Mouse (Mus musculus): ENCODE data around the gene Ap2a1.

Gene Ap2a1

DNA sequence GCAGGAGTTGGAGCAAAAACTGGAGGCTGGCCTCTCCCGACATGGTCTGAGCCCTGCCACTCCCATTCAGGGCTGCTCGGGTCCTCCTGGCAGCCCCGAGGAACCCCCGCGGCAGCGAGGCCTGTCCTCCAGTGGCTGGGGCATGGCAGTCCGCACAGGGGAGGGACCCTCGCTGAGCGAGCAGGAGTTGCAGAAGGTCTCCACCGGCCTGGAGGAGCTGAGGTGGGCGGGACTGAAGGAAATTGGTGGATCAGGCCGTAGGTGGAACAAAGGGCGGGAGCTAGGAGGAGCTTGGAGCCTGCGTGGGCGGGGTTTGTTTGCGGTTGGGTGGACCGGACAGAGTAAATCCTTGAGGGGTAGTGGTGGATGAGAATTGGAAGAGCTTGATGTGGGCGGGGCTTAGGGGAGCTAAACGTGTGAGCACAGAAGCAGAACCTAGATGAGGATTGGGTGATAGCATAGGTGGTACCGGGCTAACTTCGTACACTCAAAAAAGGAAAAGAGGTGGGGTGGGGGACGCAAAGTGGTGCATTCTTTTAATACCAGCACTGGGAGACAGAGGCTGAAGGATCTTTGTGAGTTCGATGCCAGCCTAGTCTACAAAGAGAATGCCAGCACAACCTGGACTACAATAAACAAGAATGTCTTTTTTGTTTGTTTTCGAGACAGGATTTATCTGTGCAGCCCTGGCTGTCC, 23.5 kb upstream of the Ap2a1 start:
- peak; percentile 87 for DNase-seq (ENCODE audit: low spot score)

DNA sequence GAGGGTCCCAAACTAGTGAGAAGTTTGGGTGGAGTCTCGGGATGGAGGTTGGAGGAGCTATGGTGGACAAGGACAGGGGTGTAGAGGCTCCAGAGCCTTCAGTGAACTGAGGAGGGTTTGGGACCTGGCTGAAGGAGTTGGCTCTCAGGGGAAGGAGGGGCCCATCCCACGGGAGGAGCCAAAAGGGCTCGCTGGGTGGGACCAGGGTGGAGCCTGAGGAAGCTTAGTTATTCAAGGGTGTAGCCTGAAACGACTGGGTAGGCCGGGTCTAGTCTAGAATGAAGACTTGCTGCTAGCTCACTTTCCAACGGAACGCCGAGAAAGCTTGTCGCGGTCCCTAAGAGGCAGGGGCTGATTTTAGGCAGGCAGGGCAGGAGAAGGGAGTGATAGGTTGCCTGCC, 22.7 kb upstream of the Ap2a1 start:
- no peak for DNase-seq (ENCODE audit: low spot score)

DNA sequence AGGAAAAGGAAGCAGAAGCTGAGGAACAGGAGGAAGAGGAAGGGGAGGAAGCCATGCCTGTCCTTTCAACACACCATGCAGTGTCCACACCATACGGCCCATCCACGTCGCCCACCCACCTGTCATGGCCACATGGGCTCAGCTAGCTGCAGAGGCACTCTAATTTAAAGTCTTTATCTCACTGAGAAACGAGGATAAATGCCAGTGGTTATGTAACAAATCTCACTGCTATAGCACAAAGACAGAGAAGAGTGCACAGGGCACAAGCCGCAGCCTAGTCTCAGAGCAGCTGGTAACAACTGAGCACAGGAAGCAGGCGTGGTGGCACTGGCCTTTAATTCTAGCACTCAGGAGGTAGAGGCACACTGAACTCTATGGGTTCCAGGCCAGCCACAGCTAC, 20.6 kb upstream of the Ap2a1 start:
- DNase-seq (ENCODE audit: low spot score) = no peak

DNA sequence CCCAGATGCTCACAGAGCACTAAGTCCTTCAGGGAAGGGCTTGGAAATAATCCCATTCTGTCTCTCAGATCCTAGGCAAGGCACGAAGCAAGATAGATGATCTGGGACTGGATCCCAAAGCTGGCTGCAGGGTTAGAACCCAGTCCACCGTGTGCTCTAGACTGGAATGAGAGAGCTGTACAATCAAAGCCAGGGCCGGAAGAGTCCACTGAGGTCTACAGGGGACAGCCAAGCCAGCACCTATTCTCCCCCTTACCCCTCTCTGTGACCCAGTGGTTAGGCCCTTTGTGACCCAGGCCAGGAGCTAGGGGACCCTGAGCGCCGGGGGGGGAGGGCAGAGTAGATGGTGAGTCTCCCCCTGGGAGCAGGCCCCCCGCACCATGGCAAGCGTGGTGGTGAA, 13.6 kb upstream of the Ap2a1 start, which contains the start of gene Tsks:
TSS of gene Tsks (plus strand) at position 301 of the 400 bp plus-strand sequence.
- DNase-seq (ENCODE audit: low spot score) = no peak

DNA sequence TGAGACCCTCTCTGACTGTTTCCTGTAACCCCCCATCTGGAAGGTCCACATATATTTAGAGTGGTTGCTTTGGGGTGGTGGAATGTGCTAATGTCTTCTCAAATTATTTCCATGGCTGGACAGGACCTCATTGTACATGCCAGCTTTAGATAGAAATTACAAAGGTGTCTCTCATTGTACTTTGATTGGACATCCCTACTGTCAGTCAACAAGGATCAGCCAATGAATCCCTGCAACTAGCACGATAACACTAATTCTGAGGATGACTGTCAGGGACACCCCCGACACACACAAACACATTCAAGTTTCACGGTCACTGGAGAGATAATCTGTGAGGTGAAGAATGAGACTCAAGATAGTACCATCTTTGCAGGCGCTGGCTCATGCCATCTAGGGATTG, 9.4 kb upstream of the Ap2a1 start:
- no peak for DNase-seq (ENCODE audit: low spot score)

DNA sequence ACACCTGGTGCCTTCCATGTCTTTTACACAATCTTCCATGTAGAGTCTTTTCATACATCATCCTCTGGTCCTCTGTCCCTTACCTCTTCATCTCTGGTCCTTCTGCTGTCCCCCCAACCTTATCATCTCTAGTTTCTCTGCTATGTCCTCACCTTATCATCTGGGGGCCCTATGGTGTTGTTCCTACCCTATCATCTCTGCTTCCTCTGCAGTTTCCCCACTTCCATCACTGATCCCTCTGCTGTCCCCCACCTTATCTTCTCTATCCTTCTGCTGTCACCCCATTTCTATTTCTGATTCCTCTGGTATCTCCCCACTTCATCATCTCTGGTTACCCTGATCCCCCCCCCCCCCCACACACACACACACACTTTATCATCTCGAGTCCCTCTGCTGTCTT, 726 bp downstream of the Ap2a1 start:
- no peak for DNase-seq (ENCODE audit: low spot score)

DNA sequence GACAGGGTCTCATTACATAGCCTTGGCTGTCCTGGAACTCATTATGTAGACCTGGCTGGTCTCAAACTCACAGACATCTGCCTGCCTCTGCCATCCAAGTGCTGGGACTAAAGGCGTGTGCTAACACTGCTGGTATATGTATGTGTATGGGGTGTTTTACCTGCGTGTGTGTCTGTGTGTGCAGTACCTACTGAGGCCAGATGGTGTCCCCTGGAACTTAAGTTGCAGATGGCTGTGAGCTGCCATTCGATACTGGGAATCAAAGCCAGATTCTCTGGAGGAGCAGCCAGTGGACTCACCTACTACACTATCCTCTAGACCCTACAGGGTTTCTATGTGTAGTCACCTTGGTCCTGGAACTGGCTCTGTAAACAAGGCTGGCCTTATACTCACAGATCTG, 3.8 kb downstream of the Ap2a1 start:
- DNase-seq (ENCODE audit: low spot score) = no peak

DNA sequence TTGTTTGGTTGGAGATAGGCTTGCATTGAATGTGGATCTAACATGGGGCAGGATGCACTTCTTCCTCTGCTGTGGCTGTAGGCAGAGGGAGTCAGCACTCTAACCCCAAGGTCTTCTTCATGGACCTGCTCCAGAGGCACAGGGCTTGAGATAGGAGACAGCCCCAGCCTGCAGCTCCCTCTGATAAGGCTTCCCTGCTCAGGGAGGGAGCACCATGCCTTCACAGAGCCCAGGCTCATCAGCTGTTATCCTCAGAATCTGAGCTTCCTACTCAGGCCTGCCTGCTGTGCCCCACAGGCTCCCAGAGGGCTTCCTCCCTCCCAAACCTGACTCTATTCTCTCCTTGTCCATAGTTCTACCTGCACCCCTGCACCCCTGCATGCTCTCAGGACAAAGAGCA, 6.8 kb downstream of the Ap2a1 start:
- DNase-seq (ENCODE audit: low spot score) = no peak

DNA sequence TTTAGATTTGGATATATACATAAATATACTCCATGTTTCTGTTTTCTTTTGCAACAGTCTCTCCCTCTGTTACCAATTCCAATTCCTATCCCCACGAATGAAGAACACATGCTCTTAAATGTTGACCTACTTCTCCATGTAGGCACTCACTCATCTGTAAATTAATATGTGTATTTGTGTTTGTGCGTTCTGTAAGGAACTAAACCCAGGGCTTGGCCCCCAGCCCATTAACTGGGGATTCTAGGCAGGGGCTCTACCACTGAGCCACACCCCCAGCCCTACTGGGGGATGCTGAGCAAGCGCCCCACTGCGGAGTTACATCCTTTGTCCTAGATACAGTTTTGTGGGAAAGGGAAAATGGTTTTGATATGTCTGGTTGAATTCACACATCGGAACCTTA, 10.2 kb downstream of the Ap2a1 start:
- DNase-seq (ENCODE audit: low spot score) = no peak

DNA sequence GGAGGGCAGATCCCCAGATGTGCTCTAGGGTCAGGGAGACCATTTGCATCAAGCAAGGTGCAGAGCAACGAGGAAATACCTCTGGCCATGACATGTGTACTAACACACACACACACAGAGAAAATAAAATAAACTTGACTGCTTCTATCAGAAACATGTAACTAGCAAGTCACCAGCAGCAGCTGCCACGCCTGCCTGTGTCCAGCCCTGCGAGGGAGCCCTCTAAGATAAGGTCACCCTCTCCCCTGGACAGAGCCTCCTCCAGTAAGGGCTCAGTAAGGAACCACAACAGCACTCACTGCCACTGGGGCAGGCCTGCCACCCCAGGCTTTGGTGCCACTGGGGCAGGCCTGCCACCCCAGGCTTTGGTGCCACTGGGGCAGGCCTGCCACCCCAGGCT, 11.1 kb downstream of the Ap2a1 start:
- DNase-seq (ENCODE audit: low spot score) = no peak

DNA sequence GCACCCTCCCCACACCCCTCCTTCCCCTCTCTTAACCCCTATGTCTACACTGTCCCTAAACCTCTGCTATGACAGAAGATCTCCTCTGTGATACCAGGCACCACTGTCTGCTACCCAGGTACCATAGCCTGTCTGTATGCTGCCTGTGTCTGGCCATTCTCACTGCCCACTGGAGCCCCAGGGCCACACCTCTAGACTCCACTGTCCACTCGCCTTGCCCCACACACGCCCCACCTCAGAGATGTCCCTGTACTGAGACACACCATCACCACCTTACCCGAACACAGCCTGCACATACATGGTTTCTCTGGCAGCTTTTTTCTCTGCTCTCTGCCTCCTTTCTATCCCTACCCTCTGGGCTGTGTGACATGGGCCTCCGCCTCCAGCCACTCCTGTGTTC, 12.4 kb downstream of the Ap2a1 start:
- DNase-seq (ENCODE audit: low spot score) = no peak

DNA sequence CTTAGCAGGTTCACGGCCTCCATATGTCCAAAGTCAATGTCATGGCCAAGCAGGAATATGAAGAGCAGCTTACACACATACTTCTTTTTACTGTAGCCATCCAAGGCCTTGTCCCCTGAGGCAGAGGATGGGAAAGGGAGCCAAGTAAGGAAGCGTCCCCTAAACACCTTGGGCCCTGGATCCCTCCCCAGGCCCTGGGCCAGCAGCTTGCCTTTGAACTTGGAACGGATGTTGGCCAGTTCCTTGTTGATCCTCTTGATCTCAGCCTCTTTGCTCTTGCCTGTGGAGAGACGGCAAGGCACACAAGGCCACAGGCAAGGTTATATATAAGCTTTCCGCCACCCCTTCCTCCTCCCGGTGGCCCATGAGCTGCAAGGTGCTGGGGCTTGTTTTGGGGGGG, 13.1 kb downstream of the Ap2a1 start:
- no peak for DNase-seq (ENCODE audit: low spot score)

DNA sequence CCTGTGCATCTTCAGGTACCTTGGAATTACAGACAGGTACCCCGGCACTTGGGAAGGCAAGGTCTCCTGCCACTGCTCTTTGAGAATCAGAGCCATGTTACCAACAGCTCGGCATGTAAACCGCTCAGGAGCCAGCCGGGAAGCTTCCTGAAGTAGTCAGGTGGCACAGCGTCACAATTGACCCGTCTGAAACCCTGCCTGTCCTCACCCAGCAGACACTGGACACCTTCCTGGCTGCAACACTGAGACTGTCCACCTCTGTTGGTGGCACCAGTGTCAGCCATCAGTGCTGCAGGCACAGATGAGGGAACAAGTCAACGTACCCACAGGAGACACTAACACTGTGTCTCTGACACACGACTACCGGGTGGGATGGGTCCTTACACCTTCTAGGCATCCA, 14.0 kb downstream of the Ap2a1 start:
- no peak for DNase-seq (ENCODE audit: low spot score)

DNA sequence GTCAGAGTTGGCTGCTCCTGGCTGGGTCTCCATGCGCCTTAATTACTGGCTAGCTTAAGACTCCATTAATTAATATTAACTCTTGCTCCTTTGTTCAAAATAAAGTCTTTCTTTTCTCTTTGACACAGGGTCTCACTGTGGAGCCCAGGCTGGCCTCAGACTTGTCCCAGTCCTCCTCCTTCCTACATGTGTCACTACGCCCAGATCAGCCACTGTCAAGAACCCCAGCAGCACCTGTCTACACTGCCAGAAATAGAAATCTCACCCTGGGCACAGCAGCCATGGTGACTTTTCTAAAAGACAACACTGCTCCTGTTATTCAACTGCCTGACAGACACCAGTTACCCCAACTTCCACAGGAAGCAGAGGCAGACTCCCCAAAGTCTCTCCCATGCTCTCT, 14.9 kb downstream of the Ap2a1 start:
- DNase-seq (ENCODE audit: low spot score) = no peak

DNA sequence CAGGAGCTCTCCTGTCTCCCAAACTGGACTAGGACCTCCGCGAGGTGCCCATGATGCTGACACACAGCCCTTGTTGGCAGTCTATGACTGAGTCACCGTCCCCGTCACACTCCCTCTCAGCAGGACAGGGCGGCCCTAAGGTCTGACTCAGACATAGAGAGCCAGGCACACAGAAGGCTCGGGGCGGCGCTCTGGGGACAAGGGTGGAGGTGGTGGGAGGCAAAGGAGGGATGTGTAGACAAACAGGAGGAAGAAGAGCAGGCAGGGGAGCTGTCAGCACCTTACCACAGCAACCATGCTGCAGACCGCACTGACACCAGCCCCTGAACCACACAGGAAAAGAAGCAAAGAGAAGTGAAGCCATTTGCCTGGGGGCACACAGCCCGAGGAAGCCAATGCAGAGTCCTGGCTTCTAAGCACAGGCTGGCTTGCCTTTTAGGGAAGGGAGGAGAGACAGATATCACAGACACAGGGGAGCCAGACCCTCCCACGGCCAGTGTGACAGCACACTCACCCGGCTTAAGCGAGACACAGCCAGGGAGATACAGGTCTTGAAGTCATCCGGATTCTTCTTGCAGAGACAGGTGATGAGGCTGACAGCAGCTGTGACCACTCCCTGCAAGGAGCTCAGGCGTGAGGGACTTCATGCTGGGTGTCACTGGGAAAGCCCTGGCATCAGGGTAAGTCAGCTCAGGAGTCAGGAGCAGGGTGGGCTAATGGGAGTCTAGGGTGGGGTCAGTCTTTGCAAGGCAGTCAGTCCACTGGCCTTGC, 20.4 kb downstream of the Ap2a1 start:
- no peak for DNase-seq (ENCODE audit: low spot score)

DNA sequence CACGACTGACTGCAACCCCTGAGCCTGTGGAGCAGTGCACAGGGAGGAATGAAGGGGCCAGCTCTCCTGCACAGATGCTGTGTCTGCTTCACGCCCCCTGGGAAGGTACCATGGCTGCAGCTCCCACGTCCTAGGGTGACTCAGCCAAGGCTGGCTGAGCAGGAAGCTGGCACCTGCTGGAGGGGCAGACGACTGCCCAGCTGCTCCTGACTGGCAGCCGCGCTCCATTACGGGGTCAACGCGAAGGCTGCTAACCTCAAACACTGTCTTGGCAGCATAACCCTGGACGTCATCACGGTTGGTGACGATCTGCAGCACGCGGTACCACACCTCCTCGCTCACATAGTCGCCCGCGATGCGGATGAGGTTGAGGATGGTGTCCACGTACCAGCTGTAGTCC, 23.9 kb downstream of the Ap2a1 start:
- DNase-seq (ENCODE audit: low spot score) = no peak

DNA sequence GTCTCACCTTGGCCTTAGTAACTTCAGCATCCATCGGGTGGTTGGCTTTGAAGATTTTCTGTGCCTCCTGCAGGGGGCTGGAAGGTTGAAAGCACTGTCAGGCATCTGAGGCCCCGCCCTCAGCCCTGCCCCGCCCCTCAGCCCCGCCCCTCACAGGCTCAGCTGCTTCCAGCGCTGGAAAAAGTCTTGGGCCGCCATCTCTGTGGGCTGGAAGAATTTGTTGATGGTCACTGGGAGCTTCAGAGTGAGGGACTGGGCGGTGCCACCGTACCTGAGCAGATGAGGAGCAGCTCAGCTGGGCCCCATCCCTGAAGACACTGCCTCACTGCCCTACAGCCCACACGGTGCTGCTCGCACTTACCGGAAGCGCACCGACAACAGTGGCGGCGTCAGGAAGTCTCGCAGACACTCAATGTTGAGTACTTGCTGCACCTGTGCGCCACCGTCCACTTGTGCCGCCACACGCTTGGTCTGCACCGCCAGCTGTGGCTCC, 28.0 kb downstream of the Ap2a1 start:
- DNase-seq (ENCODE audit: low spot score) = no peak

DNA sequence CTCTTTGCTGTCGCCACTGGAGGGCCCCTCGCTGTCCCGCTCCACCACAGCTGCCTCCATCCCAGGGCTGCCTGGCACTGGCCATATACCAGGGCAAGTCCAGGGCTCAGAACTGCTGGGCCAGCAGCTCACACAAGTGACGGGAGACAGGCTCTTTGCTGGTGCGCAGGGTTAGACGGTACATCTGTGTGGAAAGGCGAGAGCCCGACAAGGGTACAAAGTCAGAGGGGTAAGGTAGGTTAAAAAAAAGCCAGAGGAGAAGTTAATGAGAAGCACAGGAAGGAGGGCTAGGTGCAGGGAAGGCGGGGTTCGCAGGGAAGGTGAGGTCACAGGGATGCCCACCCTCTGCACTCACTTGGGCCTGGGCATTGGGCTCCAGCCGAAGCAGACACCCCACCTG, 28.7 kb downstream of the Ap2a1 start:
- DNase-seq (ENCODE audit: low spot score) = no peak

DNA sequence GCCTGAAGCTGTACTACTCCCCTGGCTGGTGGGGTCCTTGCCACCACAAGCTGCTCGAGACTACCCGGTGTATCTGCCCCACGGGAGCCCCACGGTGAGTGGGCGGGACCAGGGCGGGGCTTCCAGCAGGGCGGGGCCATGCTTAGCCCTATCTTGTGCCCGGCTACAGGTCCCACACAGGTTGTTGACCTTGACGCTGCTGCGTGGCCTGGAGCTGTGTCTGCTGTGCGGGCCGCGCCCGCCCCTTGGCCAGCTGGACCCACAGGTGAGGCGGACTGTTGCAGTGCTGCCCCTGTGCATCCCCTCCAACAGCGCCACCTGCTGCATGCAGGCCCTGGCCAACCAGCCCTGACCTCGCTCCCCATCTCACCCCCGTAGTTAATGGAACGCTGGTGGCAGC, 30.7 kb downstream of the Ap2a1 start:
- no peak for DNase-seq (ENCODE audit: low spot score)

DNA sequence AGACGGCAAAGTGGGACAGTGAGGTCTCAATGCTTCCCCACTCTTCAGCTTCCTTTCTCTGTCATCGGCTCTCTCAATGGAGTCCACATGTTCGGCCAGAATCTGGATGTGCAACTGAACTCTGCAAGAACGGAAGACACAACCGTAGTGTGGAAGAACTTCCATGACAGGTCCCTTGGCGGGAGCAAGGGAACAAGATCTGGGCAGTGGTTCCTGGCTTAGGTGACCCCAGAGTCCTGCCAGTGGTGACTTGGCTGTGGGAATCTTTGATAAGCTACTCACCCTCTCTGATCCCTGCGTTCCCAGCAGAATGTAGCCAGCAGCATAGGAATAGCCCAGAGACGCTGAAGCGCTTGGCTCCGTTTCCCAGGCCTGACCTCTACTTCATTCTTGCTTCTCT, 32.8 kb downstream of the Ap2a1 start:
- no peak for DNase-seq (ENCODE audit: low spot score)

DNA sequence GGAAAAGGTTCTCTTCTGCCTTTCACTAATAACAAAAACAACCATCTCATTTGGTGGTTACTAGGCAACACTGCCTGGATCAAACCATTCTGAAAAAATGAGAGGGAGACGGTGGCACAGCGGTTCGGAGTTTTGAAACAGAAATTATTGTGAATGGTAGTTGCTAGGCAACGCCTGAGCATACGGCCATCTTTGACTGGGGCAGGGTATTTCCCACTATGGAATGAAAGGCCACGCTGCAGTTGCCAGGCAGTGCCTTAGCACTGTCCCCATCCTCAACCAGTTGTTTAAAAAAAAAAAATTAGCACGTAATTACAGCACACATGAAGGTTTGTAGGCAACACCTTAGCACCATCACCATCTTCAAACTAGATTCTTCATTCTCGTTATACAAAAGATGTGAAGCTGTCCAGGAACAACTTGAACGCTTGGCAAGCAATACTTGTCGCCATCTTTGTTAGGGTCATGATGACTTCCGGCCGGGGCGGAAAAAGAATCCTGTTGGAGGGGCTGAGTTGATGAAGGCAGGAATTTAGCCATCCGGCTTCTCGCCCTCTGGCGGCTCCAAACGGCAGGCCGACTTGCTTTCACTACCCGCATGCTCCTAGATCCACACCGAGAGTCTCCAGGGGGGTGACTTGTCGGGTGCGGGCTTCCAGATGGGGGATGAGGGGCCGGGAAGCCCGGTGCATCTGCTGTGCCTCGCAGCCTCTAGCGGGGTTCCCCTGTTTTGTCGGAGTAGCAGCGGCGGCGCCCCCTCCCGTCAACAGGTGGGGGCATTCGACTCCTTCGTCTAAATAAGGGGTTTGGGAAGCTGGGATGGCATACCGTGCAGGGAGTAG, 33.5 kb downstream of the Ap2a1 start, which contains the start of gene Fuz:
TSS of gene Fuz (plus strand) at position 487 of the 842 bp plus-strand sequence.
- peak; percentile 76 for DNase-seq (ENCODE audit: low spot score)

DNA sequence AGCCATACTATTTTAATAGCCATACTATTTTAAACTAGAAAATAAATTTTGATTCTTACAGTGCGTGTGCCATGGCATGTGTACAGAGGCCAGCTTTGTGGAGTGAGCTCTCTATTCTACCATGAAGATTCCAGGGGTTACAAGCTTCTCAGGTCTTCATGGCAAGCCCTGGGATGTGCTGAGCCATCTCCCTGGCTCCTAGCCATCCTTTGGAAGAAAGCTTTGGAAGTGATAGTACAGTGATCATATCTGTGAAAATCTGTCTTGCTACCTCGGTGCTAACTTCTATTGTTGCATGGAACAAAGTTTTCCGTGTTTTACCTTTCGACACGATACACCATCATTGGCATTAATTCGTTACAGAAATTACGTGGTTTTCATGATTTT, 34.1 kb downstream of the Ap2a1 start:
- no peak for DNase-seq (ENCODE audit: low spot score)

DNA sequence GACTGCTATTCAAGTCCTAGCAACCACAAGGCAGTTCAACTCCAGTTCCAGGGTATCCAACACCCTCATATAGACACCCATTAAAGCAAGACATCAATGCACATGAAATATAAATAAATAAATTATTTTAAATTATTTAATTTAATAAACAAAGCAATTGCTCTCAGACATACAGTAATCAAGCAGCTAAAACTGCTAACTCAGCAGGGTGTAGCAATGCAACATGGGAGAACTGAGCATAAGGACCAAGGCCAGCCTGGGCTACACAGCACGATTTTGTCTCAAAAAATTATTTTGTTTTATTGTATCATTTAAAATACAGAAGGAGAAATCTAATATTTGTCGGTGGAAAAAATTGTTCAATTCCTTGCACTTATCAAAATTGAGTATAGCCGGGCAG, 35.1 kb downstream of the Ap2a1 start:
- no peak for DNase-seq (ENCODE audit: low spot score)
